Mouse (Mus musculus): ENCODE data around the gene Fabp1.

GRCm38 (mm10) chr6:71239069-71239750, 39.6 kb downstream of the Fabp1 start:
- no peak for TF ChIP-seq TAL1 (IDR thresholded peaks at IDR 0.05; ENCODE audit: low read length)
- TF ChIP-seq GATA1 (IDR thresholded peaks at IDR 0.05; ENCODE audit: low read length), result no peak
